Mouse (Mus musculus): Measurements from ENCODE around the gene Ptpra. TPM values are rescaled to one million over a fixed set of nuclear protein-coding genes. Genes with fewer than 3 reads are reported as not detected.
A peak's percentile ranks its signal among the peaks of the same experiment; 100 is the strongest.

The Ptpra gene
- 72.7 and 78.3 TPM in 2 replicates for polyA plus RNA-seq (2012; rRNA removed)

GRCm38 (mm10) chr2:130449794-130450433 lies at the start of gene Ptpra:
TSS of gene Ptpra (plus strand) at chr2:130450278.
- DNase-seq (ENCODE audit: low read depth) = no peak

- no peak for DNase-seq (ENCODE audit: low read depth)
These were observed 48.2 kb upstream of the Ptpra start for GRCm38 (mm10) chr2:130401891-130402290.

GRCm38 (mm10) chr2:130404939-130405338 lies 45.1 kb upstream of the Ptpra start, which contains the start of the genes Gm28372 and 1700020A23Rik:
TSS of gene Gm28372 (plus strand) at chr2:130405239.
TSS of gene 1700020A23Rik (plus strand) at chr2:130405259.
- no peak for DNase-seq (ENCODE audit: low read depth)

GRCm38 (mm10) chr2:130406178-130406577 lies 43.9 kb upstream of the Ptpra start, which contains the start of gene Tmem239:
TSS of gene Tmem239 (plus strand) at chr2:130406478.
- DNase-seq (ENCODE audit: low read depth) = no peak

- peak; percentile 54 for DNase-seq (ENCODE audit: low read depth)
These were observed 41.9 kb upstream of the Ptpra start for GRCm38 (mm10) chr2:130408194-130408593.

- DNase-seq (ENCODE audit: low read depth) = no peak
These were observed 38.3 kb upstream of the Ptpra start for GRCm38 (mm10) chr2:130411558-130412495.

- DNase-seq (ENCODE audit: low read depth) = no peak
These were observed 37.3 kb upstream of the Ptpra start for GRCm38 (mm10) chr2:130412775-130413174.

- no peak for DNase-seq (ENCODE audit: low read depth)
These were observed 35.8 kb upstream of the Ptpra start for GRCm38 (mm10) chr2:130414094-130414856.

GRCm38 (mm10) chr2:130421781-130422620 lies 28.1 kb upstream of the Ptpra start:
- DNase-seq (ENCODE audit: low read depth) = no peak

- no peak for DNase-seq (ENCODE audit: low read depth)
These were observed 26.5 kb upstream of the Ptpra start for GRCm38 (mm10) chr2:130423397-130424125.

GRCm38 (mm10) chr2:130424126-130424853 lies 25.8 kb upstream of the Ptpra start, which contains the start of the genes Vps16 and Pced1a:
TSS of gene Vps16 (plus strand) at chr2:130424339.
TSS of gene Pced1a (minus strand) at chr2:130424701.
- peak; percentile 52 for DNase-seq (ENCODE audit: low read depth)

GRCm38 (mm10) chr2:130425112-130425511 lies 25.0 kb upstream of the Ptpra start:
- no peak for DNase-seq (ENCODE audit: low read depth)

- DNase-seq (ENCODE audit: low read depth) = no peak
These were observed 20.2 kb upstream of the Ptpra start for GRCm38 (mm10) chr2:130429851-130430250.

GRCm38 (mm10) chr2:130430484-130430883 lies 19.6 kb upstream of the Ptpra start:
- no peak for DNase-seq (ENCODE audit: low read depth)

- no peak for DNase-seq (ENCODE audit: low read depth)
These were observed 17.9 kb upstream of the Ptpra start for GRCm38 (mm10) chr2:130432157-130432556.

GRCm38 (mm10) chr2:130433152-130433551 lies 16.9 kb upstream of the Ptpra start:
- no peak for DNase-seq (ENCODE audit: low read depth)

GRCm38 (mm10) chr2:130436769-130437168 lies 13.3 kb upstream of the Ptpra start:
- DNase-seq (ENCODE audit: low read depth) = no peak

GRCm38 (mm10) chr2:130438861-130439260 lies 11.2 kb upstream of the Ptpra start:
- DNase-seq (ENCODE audit: low read depth) = no peak

GRCm38 (mm10) chr2:130439840-130440480 lies 10.1 kb upstream of the Ptpra start:
- no peak for DNase-seq (ENCODE audit: low read depth)

Measured in gonadal fat pad, adult 2 months (tissue).